Comparison of ENCODE assay signal across 10 mouse cellular contexts in genomic region chr9:66078072-66078471, GRCm38 (mm10). TPM values are rescaled to one million over a fixed set of nuclear protein-coding genes. Genes with fewer than 3 reads are reported as not detected.
A peak's percentile ranks its signal among the peaks of the same experiment; 100 is the strongest.
DNase-seq lines count a peak whose midpoint lies in the region; ATAC-seq and TF ChIP-seq lines count a peak whose summit lies in the region.
"Had no signal": no experiment of that assay in that cellular context is flagged by ENCODE, and none has a peak within 500 bp of the region (broad histone marks: within the 10 kb centered on the region; RNA-seq: fewer than 3 reads in every experiment).

No protein-coding gene starts in this region.

- no peaks in the 10 kb centered on the region for H3K36me3 ChIP-seq in intestine, embryonic 14.5 days (ENCODE audit: control insufficient read depth, insufficient read depth, low read length)
- H3K36me3 ChIP-seq in intestine, embryonic 16.5 days (ENCODE audit: control insufficient read depth, insufficient read depth, low read length) = no peaks in the 10 kb centered on the region
- H3K36me3 ChIP-seq in embryonic facial prominence, embryonic 10.5 days (replicated peaks) = no peaks in the 10 kb centered on the region
- H3K36me3 ChIP-seq in forebrain, embryonic 12.5 days (replicated peaks) = no peaks in the 10 kb centered on the region
- H3K36me3 ChIP-seq in limb, embryonic 11.5 days (ENCODE audit: control insufficient read depth, insufficient read depth, low read length) = no peaks in the 10 kb centered on the region
- H3K36me3 ChIP-seq in lung, postnatal 0 days (ENCODE audit: insufficient read depth, low read length) = no peaks in the 10 kb centered on the region

- no peak overlapping the region for H3K9ac ChIP-seq in intestine, embryonic 14.5 days (ENCODE audit: low read length)
- H3K9ac ChIP-seq in intestine, embryonic 16.5 days (ENCODE audit: low read depth, low read length) = no peak overlapping the region
- peak overlapping the region; percentile 21; the same call in 1 of the 2 replicates for H3K9ac ChIP-seq in forebrain, embryonic 12.5 days
- H3K9ac ChIP-seq in limb, embryonic 11.5 days (ENCODE audit: low read length) = no peak overlapping the region; the same call in 1 of the 2 replicates
- H3K9ac ChIP-seq in lung, postnatal 0 days (replicated peaks; ENCODE audit: low read depth) = no peak overlapping the region

- peak; percentile 51 for DNase-seq in intestine, embryonic 14.5 days (ENCODE audit: low spot score)
- no peak for DNase-seq in embryonic facial prominence, embryonic 10.5 days (ENCODE audit: low spot score)
- no peak for DNase-seq in limb, embryonic 11.5 days (ENCODE audit: low spot score)
- DNase-seq in right cerebral cortex, adult 2 months (ENCODE audit: low spot score in 2 of 2) = no peak
- no peak for DNase-seq in right cerebral cortex, adult 18-20 months
- DNase-seq in lung, postnatal 0 days (ENCODE audit: low spot score) = no peak
- DNase-seq: cerebellum, postnatal 25 days; thymus, postnatal 4 days had no signal

- 0 out of 2 replicates have a peak, but pooled peaks cover 7% of the 10 kb centered on the region for H3K4me1 ChIP-seq in intestine, embryonic 14.5 days (replicated peaks; ENCODE audit: control insufficient read depth, insufficient read depth, low read length)
- no peaks in the 10 kb centered on the region; the same call in 1 of the 2 replicates for H3K4me1 ChIP-seq in intestine, embryonic 16.5 days (ENCODE audit: control insufficient read depth, insufficient read depth, low read length)
- peaks cover 16% of the 10 kb centered on the region for H3K4me1 ChIP-seq in embryonic facial prominence, embryonic 10.5 days
- peaks cover 6% of the 10 kb centered on the region for H3K4me1 ChIP-seq in forebrain, embryonic 12.5 days
- H3K4me1 ChIP-seq in limb, embryonic 11.5 days (ENCODE audit: control insufficient read depth, insufficient read depth, low read length) = no peaks in the 10 kb centered on the region; the same call in 1 of the 2 replicates
- H3K4me1 ChIP-seq in lung, postnatal 0 days (ENCODE audit: insufficient read depth, low read depth, low read length) = peaks cover 6% of the 10 kb centered on the region

- TF ChIP-seq CTCF in lung, postnatal 0 days (IDR thresholded peaks at IDR 0.05) = no peak

- H3K9me3 ChIP-seq in intestine, embryonic 14.5 days (ENCODE audit: control insufficient read depth, low read length) = peaks cover 4% of the 10 kb centered on the region; the same call in 1 of the 2 replicates
- no peaks in the 10 kb centered on the region for H3K9me3 ChIP-seq in intestine, embryonic 16.5 days (ENCODE audit: control insufficient read depth, low read length)
- 0 out of 2 replicates have a peak, but pooled peaks cover 6% of the 10 kb centered on the region for H3K9me3 ChIP-seq in embryonic facial prominence, embryonic 10.5 days
- no peaks in the 10 kb centered on the region for H3K9me3 ChIP-seq in forebrain, embryonic 12.5 days
- H3K9me3 ChIP-seq in limb, embryonic 11.5 days (ENCODE audit: control insufficient read depth, low read length) = no peaks in the 10 kb centered on the region
- H3K9me3 ChIP-seq in lung, postnatal 0 days (ENCODE audit: low read length) = no peaks in the 10 kb centered on the region

- ATAC-seq in intestine, embryonic 14.5 days (replicated peaks; ENCODE audit: low FRiP score, low TSS enrichment, low read depth) = no peak
- no peak for ATAC-seq in intestine, embryonic 16.5 days
- no peak for ATAC-seq in forebrain, embryonic 12.5 days (ENCODE audit: low FRiP score)
- no peak for ATAC-seq in limb, embryonic 11.5 days (ENCODE audit: insufficient number of reproducible peaks, low FRiP score, low TSS enrichment, low read depth)
- ATAC-seq in lung, postnatal 0 days = no peak

- H3K4me2 ChIP-seq in intestine, embryonic 14.5 days (ENCODE audit: low read length) = no peak overlapping the region
- no peak overlapping the region for H3K4me2 ChIP-seq in intestine, embryonic 16.5 days (ENCODE audit: low read depth, low read length)
- peak overlapping the region; percentile 35 for H3K4me2 ChIP-seq in forebrain, embryonic 12.5 days
- H3K4me2 ChIP-seq in limb, embryonic 11.5 days (ENCODE audit: low read depth, severe bottlenecking) = peak overlapping the region; percentile 24; the same call in 1 of the 2 replicates
- H3K4me2 ChIP-seq in lung, postnatal 0 days (replicated peaks; ENCODE audit: low read depth, low read length) = no peak overlapping the region

- H3K27me3 ChIP-seq in intestine, embryonic 14.5 days (replicated peaks; ENCODE audit: control insufficient read depth, insufficient read depth, low read length) = no peaks in the 10 kb centered on the region
- H3K27me3 ChIP-seq in intestine, embryonic 16.5 days (replicated peaks; ENCODE audit: control insufficient read depth, insufficient read depth, low read length) = no peaks in the 10 kb centered on the region
- no peaks in the 10 kb centered on the region for H3K27me3 ChIP-seq in embryonic facial prominence, embryonic 10.5 days (replicated peaks; ENCODE audit: low read depth, poor library complexity, severe bottlenecking)
- no peaks in the 10 kb centered on the region; the same call in 1 of the 2 replicates for H3K27me3 ChIP-seq in forebrain, embryonic 12.5 days
- no peaks in the 10 kb centered on the region for H3K27me3 ChIP-seq in limb, embryonic 11.5 days (ENCODE audit: control insufficient read depth, insufficient read depth, low read length)
- H3K27me3 ChIP-seq in lung, postnatal 0 days (replicated peaks; ENCODE audit: insufficient read depth, low read length) = no peaks in the 10 kb centered on the region

- TF ChIP-seq EP300 in lung, postnatal 0 days (IDR thresholded peaks at IDR 0.05) = no peak

- no peak overlapping the region for H3K27ac ChIP-seq in intestine, embryonic 14.5 days (ENCODE audit: low read depth)
- no peak overlapping the region for H3K27ac ChIP-seq in intestine, embryonic 16.5 days (ENCODE audit: low read length)
- H3K27ac ChIP-seq in embryonic facial prominence, embryonic 10.5 days (replicated peaks) = peak overlapping the region; percentile 26
- H3K27ac ChIP-seq in forebrain, embryonic 12.5 days = peak overlapping the region; percentile 53; the same call in 1 of the 2 replicates
- H3K27ac ChIP-seq in limb, embryonic 11.5 days (replicated peaks; ENCODE audit: low read depth, low read length) = peak overlapping the region; percentile 25; the same call in 1 of the 2 replicates
- H3K27ac ChIP-seq in lung, postnatal 0 days (ENCODE audit: low read length) = no peak overlapping the region; the same call in 1 of the 2 replicates

- no peak overlapping the region for H3K4me3 ChIP-seq in intestine, embryonic 14.5 days (ENCODE audit: low read depth, low read length)
- no peak overlapping the region for H3K4me3 ChIP-seq in intestine, embryonic 16.5 days (ENCODE audit: low read length)
- peak overlapping the region; percentile 39; the same call in 1 of the 2 replicates for H3K4me3 ChIP-seq in embryonic facial prominence, embryonic 10.5 days
- no peak overlapping the region for H3K4me3 ChIP-seq in forebrain, embryonic 12.5 days (replicated peaks)
- no peak overlapping the region for H3K4me3 ChIP-seq in limb, embryonic 11.5 days (ENCODE audit: low read depth, low read length)
- no peak overlapping the region for H3K4me3 ChIP-seq in lung, postnatal 0 days (ENCODE audit: low read depth, low read length)

- 55% methylated on average over 3 of the region's 3 CpGs for WGBS in intestine, embryonic 14.5 days
- WGBS in intestine, embryonic 16.5 days = 60% methylated on average over 3 of the region's 3 CpGs
- 57% methylated on average over 3 of the region's 3 CpGs for WGBS in embryonic facial prominence, embryonic 10.5 days
- WGBS in forebrain, embryonic 12.5 days = 78% methylated on average over 3 of the region's 3 CpGs
- 65% methylated on average over 3 of the region's 3 CpGs for WGBS in limb, embryonic 11.5 days
- 49% methylated on average over 3 of the region's 3 CpGs for WGBS in lung, postnatal 0 days

RNA-seq across cellular contexts. Expression of gene Snx22, which starts 8.6 kb away (rescaled TPM):
- polyA plus RNA-seq in intestine, embryonic 14.5 days (2014; fragmentation: Nextera tagmentation; extraction: Ambion mirVana) = 0.56 and 0.96 TPM in 2 replicates
- polyA plus RNA-seq in intestine, embryonic 16.5 days (2015; fragmentation: Nextera tagmentation; extraction: Ambion mirVana) = 1.2 and 1.9 TPM in 2 replicates
- 3.6 and 3.7 TPM in 2 replicates for polyA plus RNA-seq in embryonic facial prominence, embryonic 10.5 days (2016; fragmentation: Nextera tagmentation; extraction: Ambion mirVana)
- polyA plus RNA-seq in forebrain, embryonic 12.5 days (2016; fragmentation: Nextera tagmentation; extraction: Ambion mirVana) = 3.3 and 4.0 TPM in 2 replicates
- polyA plus RNA-seq in limb, embryonic 11.5 days (2014; fragmentation: Nextera tagmentation; extraction: Ambion mirVana) = 2.3 and 2.9 TPM in 2 replicates
- 25.7 and 28.3 TPM in 2 replicates for polyA plus RNA-seq in lung, postnatal 0 days (2015; fragmentation: Nextera tagmentation; extraction: Ambion mirVana)

RNA-seq across cellular contexts. Expression of gene Ppib, which starts 18.1 kb away (rescaled TPM):
- 566 and 618 TPM in 2 replicates for polyA plus RNA-seq in intestine, embryonic 14.5 days (2014; fragmentation: Nextera tagmentation; extraction: Ambion mirVana)
- 645 and 681 TPM in 2 replicates for polyA plus RNA-seq in intestine, embryonic 16.5 days (2015; fragmentation: Nextera tagmentation; extraction: Ambion mirVana)
- 471 and 486 TPM in 2 replicates for polyA plus RNA-seq in embryonic facial prominence, embryonic 10.5 days (2016; fragmentation: Nextera tagmentation; extraction: Ambion mirVana)
- 339 and 361 TPM in 2 replicates for polyA plus RNA-seq in forebrain, embryonic 12.5 days (2016; fragmentation: Nextera tagmentation; extraction: Ambion mirVana)
- 523 and 551 TPM in 2 replicates for polyA plus RNA-seq in limb, embryonic 11.5 days (2014; fragmentation: Nextera tagmentation; extraction: Ambion mirVana)
- polyA plus RNA-seq in lung, postnatal 0 days (2015; fragmentation: Nextera tagmentation; extraction: Ambion mirVana) = 577 and 650 TPM in 2 replicates

RNA-seq across cellular contexts. Expression of gene Snx1, which starts 48.3 kb away (rescaled TPM):
- 136 and 148 TPM in 2 replicates for polyA plus RNA-seq in intestine, embryonic 14.5 days (2014; fragmentation: Nextera tagmentation; extraction: Ambion mirVana)
- polyA plus RNA-seq in intestine, embryonic 16.5 days (2015; fragmentation: Nextera tagmentation; extraction: Ambion mirVana) = 149 and 155 TPM in 2 replicates
- polyA plus RNA-seq in embryonic facial prominence, embryonic 10.5 days (2016; fragmentation: Nextera tagmentation; extraction: Ambion mirVana) = 124 and 129 TPM in 2 replicates
- 130 and 135 TPM in 2 replicates for polyA plus RNA-seq in forebrain, embryonic 12.5 days (2016; fragmentation: Nextera tagmentation; extraction: Ambion mirVana)
- polyA plus RNA-seq in limb, embryonic 11.5 days (2014; fragmentation: Nextera tagmentation; extraction: Ambion mirVana) = 123 and 127 TPM in 2 replicates
- 108 and 112 TPM in 2 replicates for polyA plus RNA-seq in lung, postnatal 0 days (2015; fragmentation: Nextera tagmentation; extraction: Ambion mirVana)

RNA-seq across cellular contexts. Expression of gene Ciao2a, which starts 48.3 kb away (rescaled TPM):
- 188 and 189 TPM in 2 replicates for polyA plus RNA-seq in intestine, embryonic 14.5 days (2014; fragmentation: Nextera tagmentation; extraction: Ambion mirVana)
- polyA plus RNA-seq in intestine, embryonic 16.5 days (2015; fragmentation: Nextera tagmentation; extraction: Ambion mirVana) = 203 and 219 TPM in 2 replicates
- 159 and 162 TPM in 2 replicates for polyA plus RNA-seq in embryonic facial prominence, embryonic 10.5 days (2016; fragmentation: Nextera tagmentation; extraction: Ambion mirVana)
- 122 and 139 TPM in 2 replicates for polyA plus RNA-seq in forebrain, embryonic 12.5 days (2016; fragmentation: Nextera tagmentation; extraction: Ambion mirVana)
- 177 and 178 TPM in 2 replicates for polyA plus RNA-seq in limb, embryonic 11.5 days (2014; fragmentation: Nextera tagmentation; extraction: Ambion mirVana)
- 110 and 111 TPM in 2 replicates for polyA plus RNA-seq in lung, postnatal 0 days (2015; fragmentation: Nextera tagmentation; extraction: Ambion mirVana)

Comparison
In these comparisons a context has a peak if more than half of its experiments do, and no peak if none do; other contexts are left out.
1. H3K27ac ChIP-seq: peak in embryonic facial prominence, embryonic 10.5 days (single experiment), forebrain, embryonic 12.5 days (single experiment) and limb, embryonic 11.5 days (single experiment); none in intestine, embryonic 14.5 days (single experiment), intestine, embryonic 16.5 days (single experiment) and lung, postnatal 0 days (single experiment).
2. H3K4me2 ChIP-seq: peak in forebrain, embryonic 12.5 days (single experiment) and limb, embryonic 11.5 days (single experiment); none in intestine, embryonic 14.5 days (single experiment), intestine, embryonic 16.5 days (single experiment) and lung, postnatal 0 days (single experiment).